Comparison of ENCODE assay signal across 10 mouse cellular contexts in the genomic region with DNA sequence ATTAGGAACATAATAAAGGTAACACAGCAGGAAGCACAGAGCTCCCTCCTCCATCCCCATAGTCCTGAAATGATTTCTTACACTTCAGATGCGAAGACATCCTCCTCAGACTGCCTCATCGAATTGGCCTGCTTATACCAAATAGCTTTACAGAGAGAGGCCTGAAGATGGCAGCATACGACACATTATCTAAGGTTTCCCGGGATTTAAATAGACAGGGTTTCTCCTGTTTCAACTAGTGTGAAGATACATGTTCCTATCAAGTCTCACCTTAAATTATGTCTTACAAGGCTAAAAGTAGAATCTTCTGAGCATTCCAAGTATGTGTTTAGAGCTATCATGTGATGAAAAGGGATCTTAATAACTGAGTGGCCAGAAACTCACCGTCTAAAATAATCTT. TPM values are rescaled to one million over a fixed set of nuclear protein-coding genes. Genes with fewer than 3 reads are reported as not detected.
DNase-seq lines count a peak whose midpoint lies in the region; ATAC-seq and TF ChIP-seq lines count a peak whose summit lies in the region.
"Had no signal": no experiment of that assay in that cellular context is flagged by ENCODE, and none has a peak within 500 bp of the region (broad histone marks: within the 10 kb centered on the region; RNA-seq: fewer than 3 reads in every experiment).

No protein-coding gene starts in this region.

- ATAC-seq in kidney, postnatal 0 days (replicated peaks; ENCODE audit: low FRiP score, low read depth), result no peak
- no peak for ATAC-seq in kidney, embryonic 14.5 days (ENCODE audit: low FRiP score, low TSS enrichment)
- peak; percentile 58; the same call in 1 of the 2 replicates for ATAC-seq in midbrain, embryonic 13.5 days

- no peak overlapping the region for H3K4me3 ChIP-seq in kidney, postnatal 0 days (replicated peaks; ENCODE audit: low read depth, low read length)
- no peak overlapping the region for H3K4me3 ChIP-seq in kidney, embryonic 14.5 days (ENCODE audit: low read length)
- no peak overlapping the region for H3K4me3 ChIP-seq in MEL (ENCODE audit: control insufficient read depth in 1 of 2, insufficient read depth in 1 of 2, low read depth in 2 of 2, low read length in 2 of 2)
- no peak overlapping the region for H3K4me3 ChIP-seq in midbrain, embryonic 13.5 days (replicated peaks)
- H3K4me3 ChIP-seq: erythroblast, embryonic 14.5 days; limb, embryonic 15.5 days had no signal

- no peak overlapping the region for H3K27ac ChIP-seq in kidney, postnatal 0 days
- H3K27ac ChIP-seq in kidney, embryonic 14.5 days (ENCODE audit: low read depth, low read length), result no peak overlapping the region
- H3K27ac ChIP-seq in MEL (ENCODE audit: control insufficient read depth, low read depth, low read length), result no peak overlapping the region
- H3K27ac ChIP-seq in midbrain, embryonic 13.5 days, result no peak overlapping the region
- H3K27ac ChIP-seq: limb, embryonic 15.5 days had no signal

- 36% methylated on average over 5 of the region's 5 CpGs for WGBS in kidney, postnatal 0 days
- WGBS in kidney, embryonic 14.5 days, result 49% methylated on average over 5 of the region's 5 CpGs
- 51% methylated on average over 5 of the region's 5 CpGs for WGBS in midbrain, embryonic 13.5 days

- H3K4me2 ChIP-seq in kidney, postnatal 0 days (ENCODE audit: low read length), result no peak overlapping the region
- H3K4me2 ChIP-seq in kidney, embryonic 14.5 days (replicated peaks; ENCODE audit: low read depth, low read length), result no peak overlapping the region
- H3K4me2 ChIP-seq in midbrain, embryonic 13.5 days (replicated peaks), result no peak overlapping the region
- H3K4me2 ChIP-seq: limb, embryonic 15.5 days had no signal

- no peaks in the 10 kb centered on the region for H3K4me1 ChIP-seq in kidney, postnatal 0 days (replicated peaks; ENCODE audit: insufficient read depth, low read length)
- H3K4me1 ChIP-seq in kidney, embryonic 14.5 days (ENCODE audit: control insufficient read depth, insufficient read depth, low read length), result no peaks in the 10 kb centered on the region
- peaks cover under 1 to 2% of the 10 kb centered on the region in 2 experiments; a peak in 2 of 4 replicates for H3K4me1 ChIP-seq in MEL (ENCODE audit: control insufficient read depth in 1 of 2, insufficient read depth in 2 of 2, low read length in 2 of 2)
- no peaks in the 10 kb centered on the region for H3K4me1 ChIP-seq in midbrain, embryonic 13.5 days (replicated peaks)
- H3K4me1 ChIP-seq: limb, embryonic 15.5 days had no signal

- peak; percentile 84 for DNase-seq in kidney, postnatal 0 days (ENCODE audit: low spot score)
- DNase-seq in MEL (ENCODE audit: low read depth, low spot score), result peak; percentile 60
- peak; percentile 89 for DNase-seq in brain, embryonic 14.5 days (ENCODE audit: low read depth)
- DNase-seq in spleen, postnatal 36 days (ENCODE audit: low spot score in 2 of 2), result no peak
- DNase-seq in cerebellum, postnatal 4 days (ENCODE audit: low spot score in 2 of 2), result no peak

- no peaks in the 10 kb centered on the region for H3K27me3 ChIP-seq in kidney, postnatal 0 days (ENCODE audit: insufficient read depth, low read length)
- H3K27me3 ChIP-seq in kidney, embryonic 14.5 days (ENCODE audit: control insufficient read depth, insufficient read depth, low read length), result no peaks in the 10 kb centered on the region
- no peaks in the 10 kb centered on the region for H3K27me3 ChIP-seq in MEL (ENCODE audit: control insufficient read depth in 1 of 2, insufficient read depth in 2 of 2, low read length in 2 of 2)
- H3K27me3 ChIP-seq in midbrain, embryonic 13.5 days, result no peaks in the 10 kb centered on the region
- H3K27me3 ChIP-seq: limb, embryonic 15.5 days had no signal

- peaks cover 50% of the 10 kb centered on the region for H3K36me3 ChIP-seq in kidney, postnatal 0 days (ENCODE audit: insufficient read depth, low read length)
- H3K36me3 ChIP-seq in kidney, embryonic 14.5 days (ENCODE audit: control insufficient read depth, insufficient read depth, low read length), result peaks cover 64% of the 10 kb centered on the region
- peaks cover 8 to 40% of the 10 kb centered on the region in 2 experiments for H3K36me3 ChIP-seq in MEL (ENCODE audit: control insufficient read depth in 1 of 2, insufficient read depth in 2 of 2, low read length in 2 of 2)
- H3K36me3 ChIP-seq in midbrain, embryonic 13.5 days, result peaks cover 68% of the 10 kb centered on the region

- no peak for TF ChIP-seq EP300 in MEL (IDR thresholded peaks at IDR 0.05; ENCODE audit: low read depth in 1 of 2, low read length in 2 of 2)

- H3K9me3 ChIP-seq in kidney, postnatal 0 days (replicated peaks; ENCODE audit: low read length), result no peaks in the 10 kb centered on the region
- no peaks in the 10 kb centered on the region; the same call in 1 of the 2 replicates for H3K9me3 ChIP-seq in kidney, embryonic 14.5 days (ENCODE audit: control insufficient read depth, low read length)
- H3K9me3 ChIP-seq in MEL (replicated peaks; ENCODE audit: insufficient read depth, low read length), result no peaks in the 10 kb centered on the region
- H3K9me3 ChIP-seq in midbrain, embryonic 13.5 days, result no peaks in the 10 kb centered on the region
- H3K9me3 ChIP-seq: limb, embryonic 15.5 days had no signal

- no peaks in the 10 kb centered on the region for H3K79me2 ChIP-seq in MEL (ENCODE audit: control insufficient read depth, insufficient read depth, low read length, poor library complexity)

- no peak for TF ChIP-seq POLR2A in MEL (IDR thresholded peaks at IDR 0.05; ENCODE audit: control insufficient read depth in 1 of 2, insufficient read depth in 1 of 2, low read depth in 1 of 2, low read length in 2 of 2, poor library complexity in 1 of 2)
- no peak for TF ChIP-seq POLR2A in brain, embryonic 14.5 days (IDR thresholded peaks at IDR 0.05; ENCODE audit: borderline replicate concordance, extremely low read depth, insufficient read depth, insufficient read length, poor library complexity, severe bottlenecking)

- peak; percentile 79 for TF ChIP-seq CTCF in kidney, postnatal 0 days (IDR thresholded peaks at IDR 0.05; ENCODE audit: low read depth)
- TF ChIP-seq CTCF in MEL (IDR thresholded peaks at IDR 0.05 in 2 of 3, conservative IDR thresholded peaks at IDR 0.05 in 1 of 3; ENCODE audit: control insufficient read depth in 1 of 3, insufficient read depth in 1 of 3, low read depth in 2 of 3, low read length in 3 of 3, poor library complexity in 1 of 3, severe bottlenecking in 1 of 3), result peak in 2 of 3 experiments; percentile 37 to 76; a peak in 3 of 6 replicates
- TF ChIP-seq CTCF in brain, embryonic 14.5 days (IDR thresholded peaks at IDR 0.05; ENCODE audit: borderline replicate concordance, extremely low read depth, insufficient read depth, insufficient read length), result peak; percentile 61; the same call in 1 of the 2 replicates

- no peak overlapping the region for H3K9ac ChIP-seq in kidney, postnatal 0 days (ENCODE audit: low read depth, low read length)
- H3K9ac ChIP-seq in kidney, embryonic 14.5 days (ENCODE audit: low read depth, low read length), result no peak overlapping the region
- H3K9ac ChIP-seq in MEL (ENCODE audit: control insufficient read depth, low read depth, low read length, poor library complexity, severe bottlenecking), result no peak overlapping the region
- H3K9ac ChIP-seq in midbrain, embryonic 13.5 days (replicated peaks), result no peak overlapping the region
- H3K9ac ChIP-seq: limb, embryonic 15.5 days had no signal

- peak; percentile 71 for TF ChIP-seq RAD21 in MEL (IDR thresholded peaks at IDR 0.05; ENCODE audit: low read depth, low read length)

RNA-seq across cellular contexts. Expression of gene Arl9, which starts 5.4 kb away (rescaled TPM):
- not detected in 2 replicates for polyA plus RNA-seq in kidney, postnatal 0 days (2015; fragmentation: Nextera tagmentation; extraction: Ambion mirVana)
- polyA plus RNA-seq in kidney, embryonic 14.5 days (2014; fragmentation: Nextera tagmentation; extraction: Ambion mirVana), result 0.41 TPM in 1 of 2 replicates, not detected in the other
- total RNA-seq in MEL (2012; rRNA removed), result 0.85 and 1.7 TPM in 2 replicates
- 1 to 10 TPM in 1 of 2 experiments, not detected in 1; 1.6 TPM for polyA plus RNA-seq in MEL (2012; ENCODE audit: insufficient read depth in 1 of 2, insufficient read length in 2 of 2, low read depth in 1 of 2, low replicate concordance in 2 of 2, missing spikeins in 1 of 2)
- 0.48 and 1.1 TPM in 2 replicates for polyA plus RNA-seq in brain, embryonic 14.5 days (2012; rRNA removed)
- polyA plus RNA-seq in midbrain, embryonic 13.5 days (2015; fragmentation: Nextera tagmentation; extraction: Ambion mirVana), result not detected in 2 replicates
- polyA plus RNA-seq: erythroblast, embryonic 14.5 days; limb, embryonic 15.5 days; spleen, adult 2 months had no signal

RNA-seq across cellular contexts. Expression of gene Thegl, which starts 17.4 kb away (rescaled TPM):
- 0.11 and 0.14 TPM in 2 replicates for polyA plus RNA-seq in kidney, postnatal 0 days (2015; fragmentation: Nextera tagmentation; extraction: Ambion mirVana)
- polyA plus RNA-seq in kidney, embryonic 14.5 days (2014; fragmentation: Nextera tagmentation; extraction: Ambion mirVana), result not detected in 2 replicates
- total RNA-seq in MEL (2012; rRNA removed), result not detected in 2 replicates
- polyA plus RNA-seq in MEL (2012; ENCODE audit: insufficient read depth in 1 of 2, insufficient read length in 2 of 2, low read depth in 1 of 2, low replicate concordance in 2 of 2, missing spikeins in 1 of 2), result not detected
- polyA plus RNA-seq in brain, embryonic 14.5 days (2012; rRNA removed), result 0.21 and 0.32 TPM in 2 replicates
- 0.27 and 0.30 TPM in 2 replicates for polyA plus RNA-seq in midbrain, embryonic 13.5 days (2015; fragmentation: Nextera tagmentation; extraction: Ambion mirVana)
- polyA plus RNA-seq: erythroblast, embryonic 14.5 days; spleen, adult 2 months had no signal

RNA-seq across cellular contexts. Expression of gene Srp72, which starts 23.9 kb away (rescaled TPM):
- polyA plus RNA-seq in kidney, postnatal 0 days (2015; fragmentation: Nextera tagmentation; extraction: Ambion mirVana), result 70.0 and 79.5 TPM in 2 replicates
- 77.6 and 103 TPM in 2 replicates for polyA plus RNA-seq in kidney, embryonic 14.5 days (2014; fragmentation: Nextera tagmentation; extraction: Ambion mirVana)
- 76.7 and 87.1 TPM in 2 replicates for total RNA-seq in MEL (2012; rRNA removed)
- 100 to 1,000 TPM; 140 to 231 TPM for polyA plus RNA-seq in MEL (2012; ENCODE audit: insufficient read depth in 1 of 2, insufficient read length in 2 of 2, low read depth in 1 of 2, low replicate concordance in 2 of 2, missing spikeins in 1 of 2)
- 69.3 and 77.8 TPM in 2 replicates for polyA plus RNA-seq in brain, embryonic 14.5 days (2012; rRNA removed)
- polyA plus RNA-seq in midbrain, embryonic 13.5 days (2015; fragmentation: Nextera tagmentation; extraction: Ambion mirVana), result 77.5 and 87.5 TPM in 2 replicates

RNA-seq across cellular contexts. Expression of gene Ppat, which starts 47.0 kb away (rescaled TPM):
- 35.9 and 37.6 TPM in 2 replicates for polyA plus RNA-seq in kidney, postnatal 0 days (2015; fragmentation: Nextera tagmentation; extraction: Ambion mirVana)
- 34.9 and 51.7 TPM in 2 replicates for polyA plus RNA-seq in kidney, embryonic 14.5 days (2014; fragmentation: Nextera tagmentation; extraction: Ambion mirVana)
- 153 and 180 TPM in 2 replicates for total RNA-seq in MEL (2012; rRNA removed)
- polyA plus RNA-seq in MEL (2012; ENCODE audit: insufficient read depth in 1 of 2, insufficient read length in 2 of 2, low read depth in 1 of 2, low replicate concordance in 2 of 2, missing spikeins in 1 of 2), result 100 to 1,000 TPM; 103 to 110 TPM
- 9.3 and 10.3 TPM in 2 replicates for polyA plus RNA-seq in brain, embryonic 14.5 days (2012; rRNA removed)
- 13.5 and 14.4 TPM in 2 replicates for polyA plus RNA-seq in midbrain, embryonic 13.5 days (2015; fragmentation: Nextera tagmentation; extraction: Ambion mirVana)

RNA-seq across cellular contexts. Expression of gene Paics, which starts 47.3 kb away (rescaled TPM):
- polyA plus RNA-seq in kidney, postnatal 0 days (2015; fragmentation: Nextera tagmentation; extraction: Ambion mirVana), result 252 and 279 TPM in 2 replicates
- 343 and 349 TPM in 2 replicates for polyA plus RNA-seq in kidney, embryonic 14.5 days (2014; fragmentation: Nextera tagmentation; extraction: Ambion mirVana)
- total RNA-seq in MEL (2012; rRNA removed), result 434 TPM in 2 replicates
- 100 to 1,000 TPM; 222 to 266 TPM for polyA plus RNA-seq in MEL (2012; ENCODE audit: insufficient read depth in 1 of 2, insufficient read length in 2 of 2, low read depth in 1 of 2, low replicate concordance in 2 of 2, missing spikeins in 1 of 2)
- polyA plus RNA-seq in brain, embryonic 14.5 days (2012; rRNA removed), result 94.4 and 103 TPM in 2 replicates
- polyA plus RNA-seq in midbrain, embryonic 13.5 days (2015; fragmentation: Nextera tagmentation; extraction: Ambion mirVana), result 204 and 205 TPM in 2 replicates

Comparison
In these comparisons a context has a peak if more than half of its experiments do, and no peak if none do; other contexts are left out.
1. DNase-seq: peak in kidney, postnatal 0 days (single experiment), MEL (single experiment) and brain, embryonic 14.5 days (single experiment); none in spleen, postnatal 36 days (0 of 2) and cerebellum, postnatal 4 days (0 of 2).
2. Peak in every context shown above with its lines, with median percentiles within 50 percentile points of each other: CTCF ChIP-seq.